In the genomic region with DNA sequence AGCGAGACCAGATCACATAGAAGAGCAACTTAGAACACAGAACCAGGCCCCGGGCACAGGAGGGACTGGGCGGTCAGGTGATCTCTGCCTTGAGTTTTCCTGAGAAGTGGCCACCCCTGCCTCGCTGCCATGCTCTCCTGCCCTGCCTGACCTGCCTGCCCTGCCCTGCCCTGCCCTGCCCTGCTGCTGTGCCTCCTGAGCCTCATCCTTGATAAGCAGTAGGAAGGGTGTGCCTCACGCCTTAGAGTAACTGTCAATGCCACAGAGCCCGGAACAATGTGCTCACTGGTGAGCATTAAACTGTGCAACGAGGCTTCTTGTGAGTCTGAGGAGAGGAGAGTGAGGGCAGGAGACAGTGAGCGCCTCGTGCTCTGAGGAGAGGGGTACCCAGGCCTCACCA, we compare ENCODE assay signal across 18 mouse cellular contexts. TPM values are rescaled to one million over a fixed set of nuclear protein-coding genes. Genes with fewer than 3 reads are reported as not detected.
DNase-seq lines count a peak whose midpoint lies in the region; ATAC-seq and TF ChIP-seq lines count a peak whose summit lies in the region.
"Had no signal": no experiment of that assay in that cellular context is flagged by ENCODE, and none has a peak within 500 bp of the region (broad histone marks: within the 10 kb centered on the region; RNA-seq: fewer than 3 reads in every experiment).

No protein-coding gene starts in this region.

- no peaks in the 10 kb centered on the region for H3K27me3 ChIP-seq in hindbrain, embryonic 11.5 days (ENCODE audit: control insufficient read depth, insufficient read depth, low read length)
- H3K27me3 ChIP-seq in hindbrain, embryonic 16.5 days (replicated peaks; ENCODE audit: control insufficient read depth, insufficient read depth, low read length), result no peaks in the 10 kb centered on the region
- H3K27me3 ChIP-seq in liver, postnatal 0 days (ENCODE audit: insufficient read depth, low read length), result no peaks in the 10 kb centered on the region
- H3K27me3 ChIP-seq: CH12.LX; heart, embryonic 15.5 days; limb, embryonic 12.5 days; neural tube, embryonic 13.5 days had no signal

- no peak overlapping the region for H3K4me2 ChIP-seq in hindbrain, embryonic 11.5 days (replicated peaks; ENCODE audit: low read depth, low read length)
- no peak overlapping the region for H3K4me2 ChIP-seq in hindbrain, embryonic 16.5 days (ENCODE audit: low read length)
- H3K4me2 ChIP-seq in liver, postnatal 0 days (ENCODE audit: low read depth, low read length), result peak overlapping the region; percentile 48
- H3K4me2 ChIP-seq: heart, embryonic 15.5 days; limb, embryonic 12.5 days; neural tube, embryonic 13.5 days had no signal

- WGBS in hindbrain, embryonic 11.5 days, result 63% methylated on average over 9 of the region's 9 CpGs
- WGBS in hindbrain, embryonic 16.5 days, result 69% methylated on average over 9 of the region's 9 CpGs
- WGBS in bone marrow, adult 2 months, result 62% methylated on average over 9 of the region's 9 CpGs
- 50% methylated on average over 9 of the region's 9 CpGs for WGBS in liver, postnatal 0 days (ENCODE audit: insufficient replicate concordance)

- no peak for TF ChIP-seq EP300 in liver, postnatal 0 days (IDR thresholded peaks at IDR 0.05; ENCODE audit: low read depth)

- TF ChIP-seq POLR2A in bone marrow, adult 2 months (IDR thresholded peaks at IDR 0.05; ENCODE audit: borderline replicate concordance, control insufficient read depth, low read depth, low read length), result peak; percentile 23; the same call in 1 of the 2 replicates

- H3K36me3 ChIP-seq in hindbrain, embryonic 11.5 days (ENCODE audit: control insufficient read depth, insufficient read depth, low read length), result peaks cover 3% of the 10 kb centered on the region; the same call in 1 of the 2 replicates
- peaks cover 2% of the 10 kb centered on the region; the same call in 1 of the 2 replicates for H3K36me3 ChIP-seq in hindbrain, embryonic 16.5 days (ENCODE audit: control insufficient read depth, insufficient read depth, low read length)
- peaks cover 42% of the 10 kb centered on the region for H3K36me3 ChIP-seq in liver, postnatal 0 days (replicated peaks; ENCODE audit: insufficient read depth, low read length)

- H3K9ac ChIP-seq in hindbrain, embryonic 11.5 days (ENCODE audit: low read depth, low read length), result 0 out of 2 replicates have a peak overlapping the region, but pooled peaks have one; percentile 7
- no peak overlapping the region; the same call in 1 of the 2 replicates for H3K9ac ChIP-seq in hindbrain, embryonic 16.5 days (ENCODE audit: low read depth, low read length)
- H3K9ac ChIP-seq in liver, postnatal 0 days (replicated peaks), result peak overlapping the region; percentile 3; the same call in 1 of the 2 replicates
- H3K9ac ChIP-seq: heart, embryonic 15.5 days; limb, embryonic 12.5 days; neural tube, embryonic 13.5 days had no signal

- no peak for ATAC-seq in hindbrain, embryonic 11.5 days (ENCODE audit: low FRiP score)
- no peak for ATAC-seq in hindbrain, embryonic 16.5 days
- ATAC-seq in liver, postnatal 0 days, result peak; percentile 72
- ATAC-seq: forebrain, embryonic 16.5 days had no signal

- H3K9me3 ChIP-seq in hindbrain, embryonic 11.5 days (ENCODE audit: control insufficient read depth, low read length), result no peaks in the 10 kb centered on the region
- H3K9me3 ChIP-seq in hindbrain, embryonic 16.5 days (ENCODE audit: control insufficient read depth, low read length), result no peaks in the 10 kb centered on the region
- no peaks in the 10 kb centered on the region for H3K9me3 ChIP-seq in liver, postnatal 0 days (ENCODE audit: low read length)
- H3K9me3 ChIP-seq: heart, embryonic 15.5 days; limb, embryonic 12.5 days; neural tube, embryonic 13.5 days had no signal

- no peak overlapping the region for H3K27ac ChIP-seq in hindbrain, embryonic 11.5 days (ENCODE audit: low read depth, low read length)
- H3K27ac ChIP-seq in hindbrain, embryonic 16.5 days (ENCODE audit: low read depth, low read length), result no peak overlapping the region
- peak overlapping the region; percentile 55 for H3K27ac ChIP-seq in bone marrow, adult 2 months (ENCODE audit: control insufficient read depth, insufficient read depth, low read depth, low read length, poor library complexity)
- peak overlapping the region; percentile 68 for H3K27ac ChIP-seq in liver, postnatal 0 days (ENCODE audit: low read depth)
- H3K27ac ChIP-seq: heart, embryonic 15.5 days; limb, embryonic 12.5 days; neural tube, embryonic 13.5 days had no signal

- DNase-seq in hindbrain, embryonic 11.5 days (ENCODE audit: low spot score), result no peak
- peak; percentile 84 for DNase-seq in liver
- peak; percentile 65 for DNase-seq in liver, postnatal 0 days
- no peak for DNase-seq in left cerebral cortex, postnatal 36 days (ENCODE audit: low spot score in 2 of 2)
- no peak for DNase-seq in thymus, postnatal 4 days
- no peak for DNase-seq in ovary, postnatal 10 days (ENCODE audit: low spot score)
- DNase-seq: adrenal gland, adult 2 months; cerebellum, adult 2 months; heart, adult 18-20 months; kidney, adult 8-10 months; thymus, adult 18-20 months had no signal

- intact Hi-C loops in left cerebral cortex, postnatal 36 days (cut with DNase I), result no loop called here

- TF ChIP-seq CTCF in bone marrow, adult 2 months (IDR thresholded peaks at IDR 0.05; ENCODE audit: control insufficient read depth, insufficient read depth, low read length), result no peak
- TF ChIP-seq CTCF in liver, postnatal 0 days (IDR thresholded peaks at IDR 0.05; ENCODE audit: low read depth), result no peak

- no peaks in the 10 kb centered on the region for H3K4me1 ChIP-seq in hindbrain, embryonic 11.5 days (replicated peaks; ENCODE audit: control insufficient read depth, insufficient read depth, low read length)
- peaks cover 14% of the 10 kb centered on the region for H3K4me1 ChIP-seq in hindbrain, embryonic 16.5 days (ENCODE audit: control insufficient read depth, insufficient read depth, low read depth, low read length)
- H3K4me1 ChIP-seq in bone marrow, adult 2 months (ENCODE audit: control insufficient read depth, insufficient read depth, low read length), result peaks cover 8% of the 10 kb centered on the region; the same call in 1 of the 2 replicates
- H3K4me1 ChIP-seq in liver, postnatal 0 days (ENCODE audit: insufficient read depth), result peaks cover 64% of the 10 kb centered on the region

- H3K4me3 ChIP-seq in hindbrain, embryonic 11.5 days (ENCODE audit: low read depth, low read length), result no peak overlapping the region
- H3K4me3 ChIP-seq in hindbrain, embryonic 16.5 days (ENCODE audit: low read length), result no peak overlapping the region
- no peak overlapping the region for H3K4me3 ChIP-seq in bone marrow, adult 2 months (replicated peaks; ENCODE audit: control insufficient read depth, low read depth, low read length)
- H3K4me3 ChIP-seq in liver, postnatal 0 days (ENCODE audit: low read depth, low read length), result no peak overlapping the region
- H3K4me3 ChIP-seq: heart, embryonic 15.5 days; limb, embryonic 12.5 days; neural tube, embryonic 13.5 days had no signal

RNA-seq across cellular contexts. Expression of gene Lpin1, which starts 30.5 kb away (rescaled TPM):
- 11.0 and 13.3 TPM in 2 replicates for polyA plus RNA-seq in hindbrain, embryonic 11.5 days (2014; fragmentation: Nextera tagmentation; extraction: Ambion mirVana)
- 14.8 and 18.0 TPM in 2 replicates for polyA plus RNA-seq in hindbrain, embryonic 16.5 days (2015; fragmentation: Nextera tagmentation; extraction: Ambion mirVana)
- 6.9 and 14.8 TPM in 2 replicates for polyA plus RNA-seq in bone marrow, adult 2 months (2011; ENCODE audit: insufficient read depth, insufficient read length, low replicate concordance, missing spikeins)
- 4.6 and 14.3 TPM in 2 replicates for polyA plus RNA-seq in liver, postnatal 0 days (2015; fragmentation: Nextera tagmentation; extraction: Ambion mirVana)
- total RNA-seq in left cerebral cortex, postnatal 36 days (2021), result 10 to 100 TPM; 19.6 to 23.0 TPM

Comparison
In these comparisons a context has a peak if more than half of its experiments do, and no peak if none do; other contexts are left out.
1. DNase-seq: peak in liver (single experiment) and liver, postnatal 0 days (single experiment); none in hindbrain, embryonic 11.5 days (single experiment), left cerebral cortex, postnatal 36 days (0 of 2), thymus, postnatal 4 days (single experiment) and ovary, postnatal 10 days (single experiment).
2. H3K27ac ChIP-seq: peak in bone marrow, adult 2 months (single experiment) and liver, postnatal 0 days (single experiment); none in hindbrain, embryonic 11.5 days (single experiment) and hindbrain, embryonic 16.5 days (single experiment).